Mouse (Mus musculus) stomach, embryonic 16.5 days (tissue): ENCODE measurements around the gene Gm49388. TPM values are rescaled to one million over a fixed set of nuclear protein-coding genes. Genes with fewer than 3 reads are reported as not detected.
A peak's percentile ranks its signal among the peaks of the same experiment; 100 is the strongest.

Experiments used
- ATAC-seq: fragments of 200-750 bp; cut with Nextera tagmentation; 2 replicates; pipeline ENCODE4 v1.8.0; 2017; ENCODE audit warnings: moderate number of reproducible peaks, moderate TSS enrichment; ENCODE audit not compliant: insufficient read depth, low FRiP score
- H3K27ac ChIP-seq: fragments of 300-500 bp; sonication (generic); 2 replicates; pipeline ENCODE4 v1.5.1; 2014; ENCODE audit warnings: low read length
- H3K27me3 ChIP-seq: fragments of 300-500 bp; sonication (generic); 2 replicates; pipeline ENCODE4 v1.6.1; 2014; ENCODE audit warnings: low read length, control low read depth, mixed read lengths; ENCODE audit not compliant: control insufficient read depth, insufficient read depth
- H3K36me3 ChIP-seq: fragments of 300-500 bp; sonication (generic); 2 replicates; pipeline ENCODE4 v1.6.1; 2014; ENCODE audit warnings: low read length; ENCODE audit not compliant: control insufficient read depth, insufficient read depth
- H3K4me1 ChIP-seq: fragments of 300-500 bp; sonication (generic); 2 replicates; pipeline ENCODE4 v1.6.1; 2014; ENCODE audit warnings: low read length, control low read depth, mixed read lengths; ENCODE audit not compliant: control insufficient read depth, insufficient read depth
- H3K4me2 ChIP-seq: fragments of 300-500 bp; sonication (generic); 2 replicates; pipeline ENCODE4 v1.6.1; 2014; ENCODE audit warnings: low read depth, low read length, mixed read lengths
- H3K4me3 ChIP-seq: fragments of 300-500 bp; sonication (generic); replicated peaks from 2 replicates; pipeline ENCODE4 v1.5.1; 2014; ENCODE audit warnings: mild to moderate bottlenecking, low read length
- H3K9ac ChIP-seq: fragments of 300-500 bp; sonication (generic); 2 replicates; pipeline ENCODE4 v1.6.1; 2014; ENCODE audit warnings: low read length
- H3K9me3 ChIP-seq: fragments of 300-500 bp; sonication (generic); replicated peaks from 2 replicates; pipeline ENCODE4 v1.6.1; 2016; ENCODE audit warnings: low read length, control low read depth; ENCODE audit not compliant: control insufficient read depth
- WGBS: fragments of 180-500 bp; shearing (Covaris S2); extraction: QIAGEN DNeasy Blood & Tissue Kit; methylation state at CpG from one replicate; pipeline ENCODE4 v1.1.7; 2014; 5-methylcytosine and 5-hydroxymethylcytosine counted together
- polyA plus RNA-seq: library from polyadenylated mRNA; unstranded; fragments of >200 nt; fragmentation: Nextera tagmentation; extraction: Ambion mirVana; gene quantifications from 2 replicates; pipeline ENCODE4 v1.2.1, GENCODE M21; 2015

Gene Gm49388
- polyA plus RNA-seq = not detected in 2 replicates

DNA sequence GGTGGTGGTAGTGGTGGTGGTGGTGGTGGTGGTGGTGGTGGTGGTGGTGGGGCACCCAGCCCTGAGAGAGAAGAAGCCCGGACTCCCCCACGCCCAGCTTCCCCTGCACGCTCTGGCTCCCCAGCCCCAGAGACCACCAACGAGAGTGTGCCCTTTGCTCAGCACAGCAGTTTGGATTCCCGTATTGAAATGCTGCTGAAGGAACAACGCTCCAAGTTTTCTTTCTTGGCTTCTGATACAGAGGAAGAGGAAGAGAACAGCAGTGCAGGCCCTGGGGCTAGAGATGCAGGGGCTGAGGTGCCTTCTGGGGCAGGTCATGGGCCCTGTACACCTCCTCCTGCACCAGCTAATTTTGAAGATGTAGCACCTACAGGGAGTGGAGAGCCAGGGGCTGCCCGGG, at the start of gene Gm49388:
Gene Gm49388 (plus strand): TSS at position 301 of the 400 bp plus-strand sequence.
- H3K9ac ChIP-seq = no peak within 1 kb of the TSS
- WGBS = 92% methylated on average over 7 of the region's 7 CpGs
- ATAC-seq = no peak
- H3K4me2 ChIP-seq = no peak within 1 kb of the TSS
- H3K4me3 ChIP-seq = no peak within 1 kb of the TSS
- H3K27ac ChIP-seq = no peak within 1 kb of the TSS
- no peaks in the 10 kb centered on the region for H3K4me1 ChIP-seq
- H3K27me3 ChIP-seq = no peaks in the 10 kb centered on the region
- no peaks in the 10 kb centered on the region for H3K9me3 ChIP-seq
- peaks cover 31% of the 10 kb centered on the region for H3K36me3 ChIP-seq

DNA sequence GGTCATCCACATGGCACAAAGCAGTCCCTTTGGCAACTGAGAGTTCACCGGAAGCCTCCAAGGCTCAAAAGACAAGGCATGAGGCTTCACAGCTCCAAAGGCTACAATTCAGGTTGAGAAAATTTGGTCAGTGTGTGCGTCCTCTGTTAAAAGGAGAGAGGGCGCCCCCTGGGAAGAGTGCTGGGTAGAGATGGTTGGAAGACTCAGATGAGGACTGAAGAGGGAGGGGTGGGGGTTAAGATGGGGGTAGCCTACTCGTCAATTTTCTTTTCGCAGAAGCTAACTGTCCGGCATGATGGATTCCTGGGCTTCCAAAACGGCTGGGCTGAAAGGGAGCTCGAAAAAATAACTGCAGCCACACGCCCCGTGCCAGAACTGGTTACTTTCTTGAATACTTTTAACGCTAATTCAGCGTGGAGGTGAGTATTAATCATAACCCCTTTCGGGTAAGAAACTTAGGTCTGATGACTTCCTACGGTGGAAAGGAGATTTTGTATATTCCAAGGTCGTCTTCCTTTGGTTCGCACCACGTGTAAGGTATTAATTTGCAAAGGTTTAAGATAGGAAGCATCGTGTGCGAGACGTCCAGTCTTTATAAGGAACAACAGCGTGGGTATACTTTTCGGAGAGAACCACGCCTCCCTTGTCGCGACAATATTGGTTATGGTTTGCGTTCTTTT, 40.9 kb upstream of the Gm49388 start, which contains the start of gene Fbxl19:
Gene Fbxl19 (plus strand): TSS at position 178 of the 680 bp plus-strand sequence.
- no peak for ATAC-seq
- Histone ChIP-seq H3K4me2 (peak within 1 kb of the TSS; percentile 80), H3K27me3 (no peaks in the 10 kb centered on the region), H3K9ac (peak within 1 kb of the TSS; percentile 85), H3K27ac (peak within 1 kb of the TSS; percentile 91), H3K4me3 (peak within 1 kb of the TSS; percentile 81), H3K9me3 (no peaks in the 10 kb centered on the region), H3K36me3 (peaks cover under 1% of the 10 kb centered on the region; the same call in 1 of the 2 replicates), H3K4me1 (peaks cover 12% of the 10 kb centered on the region)
- under 1% methylated on average over 26 of the region's 26 CpGs for whole genome bisulfite sequencing

DNA sequence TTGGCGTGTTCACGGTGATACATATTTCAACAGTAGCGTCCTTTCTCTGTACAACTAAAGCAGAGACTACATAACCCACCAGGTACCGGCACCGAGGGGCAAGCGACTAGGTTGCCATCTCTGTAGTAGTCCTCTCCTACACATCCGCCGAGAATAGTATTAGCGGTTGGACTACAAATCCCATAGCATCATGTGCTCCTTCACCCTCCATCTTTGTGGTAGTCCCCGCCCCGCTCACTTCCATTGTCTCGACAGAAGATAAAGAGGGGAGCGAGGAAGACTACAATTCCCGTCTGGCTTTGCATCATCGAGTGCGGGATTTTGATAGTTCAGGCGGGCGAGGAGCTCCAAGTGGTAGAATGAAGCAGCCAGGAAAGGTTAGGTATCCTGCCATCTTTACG, 40.2 kb upstream of the Gm49388 start:
- no peaks in the 10 kb centered on the region for H3K9me3 ChIP-seq
- no peaks in the 10 kb centered on the region for H3K27me3 ChIP-seq
- peaks cover 12% of the 10 kb centered on the region for H3K4me1 ChIP-seq
- H3K4me2 ChIP-seq = peak overlapping the region; percentile 80
- peaks cover 7% of the 10 kb centered on the region; the same call in 1 of the 2 replicates for H3K36me3 ChIP-seq
- H3K27ac ChIP-seq = peak overlapping the region; percentile 91
- peak overlapping the region; percentile 85 for H3K9ac ChIP-seq
- peak; percentile 86 for ATAC-seq
- H3K4me3 ChIP-seq = peak overlapping the region; percentile 81
- WGBS = under 1% methylated on average over 19 of the region's 19 CpGs

DNA sequence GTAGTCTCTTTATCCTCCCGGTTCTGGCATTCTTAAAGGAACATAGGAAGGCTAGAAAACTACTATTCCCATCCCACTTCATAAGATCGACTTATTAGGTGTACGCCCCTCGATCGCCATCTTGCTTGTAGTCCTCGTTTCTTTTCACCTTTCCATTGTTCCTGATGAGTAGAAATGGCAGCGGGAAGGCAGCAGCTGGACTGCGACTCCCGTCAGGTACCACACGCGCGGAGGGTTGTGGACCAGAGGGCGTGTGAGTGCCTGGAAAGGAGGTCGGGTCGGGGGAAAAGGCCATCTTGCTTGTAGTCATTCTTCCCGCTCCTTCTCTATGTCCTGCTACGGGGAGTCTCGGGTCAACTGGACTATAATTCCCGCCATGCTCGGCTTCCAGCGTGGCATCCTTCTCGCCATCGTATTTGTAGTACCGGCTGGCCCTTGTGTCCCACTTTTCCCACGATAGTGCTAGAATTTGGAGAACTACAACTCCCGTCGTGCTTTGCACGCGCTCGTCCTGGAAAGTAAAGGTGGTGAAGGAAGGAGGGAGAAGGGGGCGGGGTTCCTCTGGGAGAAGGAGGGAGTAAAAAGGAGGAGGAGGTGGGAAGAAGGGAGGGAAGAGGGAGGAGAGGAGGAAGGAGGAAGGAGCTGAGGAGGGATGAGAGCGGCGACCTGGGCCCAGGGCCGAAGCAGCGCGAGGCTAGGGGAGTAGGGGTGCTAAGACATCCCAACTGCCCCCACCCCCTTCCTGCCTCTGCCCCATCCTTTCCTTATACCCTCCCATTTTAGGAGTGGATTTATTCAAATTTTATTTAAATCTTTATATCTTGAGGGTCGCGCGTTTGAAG, 39.5 kb upstream of the Gm49388 start:
- peak overlapping the region; percentile 81 for H3K4me3 ChIP-seq
- H3K27ac ChIP-seq = peak overlapping the region; percentile 91
- peak overlapping the region; percentile 85 for H3K9ac ChIP-seq
- ATAC-seq = peak; percentile 91
- peaks cover 12% of the 10 kb centered on the region; the same call in 1 of the 2 replicates for H3K36me3 ChIP-seq
- WGBS = under 1% methylated on average over 39 of the region's 39 CpGs
- peak overlapping the region; percentile 80 for H3K4me2 ChIP-seq
- peaks cover 12% of the 10 kb centered on the region for H3K4me1 ChIP-seq
- H3K9me3 ChIP-seq = no peaks in the 10 kb centered on the region
- H3K27me3 ChIP-seq = no peaks in the 10 kb centered on the region

DNA sequence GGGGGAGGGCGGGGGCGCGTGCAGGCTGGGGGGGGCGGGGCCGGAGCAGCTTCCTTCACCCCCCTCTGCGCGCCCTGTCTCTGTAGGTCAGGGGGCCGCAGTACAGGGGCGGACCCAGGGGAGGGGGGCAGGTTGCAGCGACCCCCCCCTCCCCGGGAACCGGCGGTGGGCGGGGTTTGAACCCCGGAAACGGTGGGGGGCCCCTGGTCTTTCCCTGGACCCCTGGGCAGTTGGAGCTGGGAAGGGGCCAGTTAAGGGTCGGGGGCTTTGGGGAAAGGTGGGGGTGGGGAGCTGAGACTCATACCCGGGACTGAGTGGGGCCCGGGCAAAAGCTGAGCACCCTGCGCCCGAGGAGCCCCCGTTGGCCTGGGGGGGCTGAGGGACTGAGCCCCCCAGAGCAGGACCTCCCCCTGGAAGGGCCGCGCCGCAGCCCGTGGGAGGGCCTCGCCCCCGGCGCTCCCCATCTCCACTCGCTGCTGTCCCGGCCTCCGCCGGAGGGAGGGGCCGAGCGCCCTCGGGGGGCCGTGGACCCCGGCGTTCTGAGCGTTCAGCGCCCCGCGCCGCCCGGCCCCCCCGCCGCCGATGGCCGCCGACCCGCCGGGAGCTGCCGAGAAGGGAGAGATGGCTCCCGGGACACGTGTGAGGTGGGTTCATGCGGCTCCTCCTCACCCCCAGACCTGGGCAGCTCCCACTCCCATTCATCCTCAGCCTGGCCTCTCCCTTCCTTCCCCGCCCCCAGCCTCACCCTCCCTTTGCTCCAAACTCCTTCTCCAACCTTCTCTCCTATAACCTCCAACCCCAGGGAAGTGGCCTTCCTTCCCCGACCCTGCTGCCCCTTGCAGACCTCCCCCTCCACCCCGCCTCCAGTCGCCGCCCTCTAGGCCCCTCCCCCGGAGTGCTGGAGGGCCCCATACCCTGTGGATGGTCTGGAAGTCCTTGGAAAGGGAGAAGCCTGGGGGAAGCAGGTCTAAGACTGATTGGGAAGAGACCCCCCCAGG, 38.6 kb upstream of the Gm49388 start:
- peak overlapping the region; percentile 82 for H3K27ac ChIP-seq
- WGBS = under 1% methylated on average over 54 of the region's 62 CpGs
- H3K4me3 ChIP-seq = peak overlapping the region; percentile 81
- H3K36me3 ChIP-seq = peaks cover 18% of the 10 kb centered on the region
- no peaks in the 10 kb centered on the region for H3K9me3 ChIP-seq
- H3K27me3 ChIP-seq = no peaks in the 10 kb centered on the region
- peak overlapping the region; percentile 80 for H3K4me2 ChIP-seq
- peak overlapping the region; percentile 85 for H3K9ac ChIP-seq
- ATAC-seq = peak; percentile 1
- peaks cover 12% of the 10 kb centered on the region for H3K4me1 ChIP-seq

DNA sequence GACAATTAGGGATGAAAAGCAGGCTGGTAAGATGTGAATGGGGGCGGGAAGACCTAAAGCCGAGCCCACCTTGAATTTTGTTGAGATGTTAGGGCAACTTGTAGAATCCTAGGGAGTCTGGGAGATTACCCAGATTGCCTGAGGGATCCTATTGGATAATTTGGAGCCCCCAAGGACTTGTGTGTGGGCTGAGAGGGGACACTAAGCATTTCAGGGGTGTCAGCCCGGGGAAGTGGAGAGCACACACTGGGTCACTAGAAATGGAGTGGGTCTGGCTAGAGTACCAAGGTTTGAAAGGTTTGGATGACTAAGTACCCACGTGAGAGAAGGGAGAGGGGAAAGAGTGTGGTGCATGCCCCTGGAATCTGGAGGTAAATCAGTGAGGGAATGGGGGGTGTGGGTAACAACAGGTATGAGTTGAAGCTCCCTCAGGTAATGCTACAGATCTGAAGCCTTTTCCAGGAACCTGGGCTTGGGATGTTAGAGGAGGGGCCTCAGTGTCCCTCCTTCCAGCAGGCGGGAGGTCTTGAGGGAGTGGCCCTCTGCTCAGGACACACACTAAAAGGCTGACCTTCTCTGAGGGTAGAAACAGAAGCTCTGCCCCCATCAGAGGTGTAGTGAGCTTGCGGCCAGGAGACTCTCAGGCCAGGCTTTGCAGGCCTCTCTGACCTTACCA, 37.7 kb upstream of the Gm49388 start:
- H3K4me3 ChIP-seq = peak overlapping the region; percentile 81
- WGBS = 41% methylated on average over 6 of the region's 6 CpGs

DNA sequence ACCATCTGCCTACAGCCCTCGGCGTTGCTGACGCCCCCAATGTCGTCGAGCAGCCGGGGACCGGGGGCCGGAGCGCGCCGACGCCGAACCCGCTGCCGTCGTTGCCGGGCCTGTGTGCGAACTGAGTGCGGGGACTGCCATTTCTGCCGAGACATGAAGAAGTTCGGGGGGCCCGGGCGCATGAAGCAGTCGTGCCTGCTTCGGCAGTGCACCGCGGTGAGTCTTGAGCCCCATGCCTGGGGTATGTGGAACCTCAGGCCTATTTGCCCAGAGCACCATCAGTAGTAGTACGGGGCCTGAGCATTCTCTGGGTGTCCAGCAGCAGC, 37.2 kb upstream of the Gm49388 start:
- 90% methylated on average over 28 of the region's 28 CpGs for WGBS
- Histone ChIP-seq H3K9ac (no peak overlapping the region), H3K4me3 (no peak overlapping the region), H3K4me1 (peaks cover 12% of the 10 kb centered on the region), H3K36me3 (peaks cover 24% of the 10 kb centered on the region), H3K4me2 (no peak overlapping the region), H3K27me3 (no peaks in the 10 kb centered on the region), H3K27ac (no peak overlapping the region), H3K9me3 (no peaks in the 10 kb centered on the region)
- no peak for ATAC-seq

More for the DNA sequence above, 37.7 kb upstream of the Gm49388 start:
- Histone ChIP-seq H3K9me3 (no peaks in the 10 kb centered on the region), H3K4me2 (peak overlapping the region; percentile 80), H3K36me3 (peaks cover 24% of the 10 kb centered on the region), H3K27me3 (no peaks in the 10 kb centered on the region), H3K9ac (peak overlapping the region; percentile 85), H3K4me1 (peaks cover 12% of the 10 kb centered on the region), H3K27ac (peak overlapping the region; percentile 82; the same call in 1 of the 2 replicates)
- no peak for ATAC-seq
